Mouse (Mus musculus): ENCODE measurements at regions not wholly inside any gene's neighbourhood (a gene's known extent, or its start where the extent isn't known, plus 50 kb on each side); places are given as distances from the start of the nearest gene placed in this dataset.
A peak's percentile ranks its signal among the peaks of the same experiment; 100 is the strongest.

DNA sequence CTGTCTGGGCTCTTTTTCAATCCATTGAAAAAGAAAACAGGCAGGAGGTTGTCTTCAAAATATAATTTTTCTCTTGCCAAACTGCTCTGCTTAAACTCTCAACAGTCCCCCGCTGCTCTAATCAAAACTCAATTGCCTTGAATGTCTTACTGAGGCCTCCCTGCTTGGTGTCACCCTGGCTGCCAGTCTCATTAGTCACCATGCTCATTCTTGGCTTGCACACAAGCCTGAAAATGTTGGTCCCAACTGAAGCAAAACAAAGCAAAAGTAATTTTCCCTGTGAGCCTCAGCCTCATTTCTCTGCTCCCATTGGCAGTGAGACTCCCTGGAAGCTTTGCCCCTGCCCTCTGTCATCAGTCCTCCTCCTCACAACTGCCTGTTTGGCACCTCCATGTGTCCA is 288.1 kb upstream of the Lmcd1 start:
- no peak overlapping the region for H3K9ac ChIP-seq (ENCODE audit: low read depth, low read length)
- no peaks in the 10 kb centered on the region for H3K36me3 ChIP-seq (ENCODE audit: control insufficient read depth, insufficient read depth, low read length)
- no peak for TF ChIP-seq CTCF (IDR thresholded peaks at IDR 0.05)
- no peak for TF ChIP-seq EP300 (IDR thresholded peaks at IDR 0.05; ENCODE audit: insufficient read depth, low read depth, low read length)
- TF ChIP-seq POLR2A (IDR thresholded peaks at IDR 0.05; ENCODE audit: insufficient read depth, low read depth, low read length), result no peak
- DNase-seq, result peak in 1 of 2 experiments; percentile 13
- no peaks in the 10 kb centered on the region for H3K79me2 ChIP-seq (replicated peaks; ENCODE audit: control insufficient read depth, insufficient read depth, low read length)
- no peak overlapping the region for H3K27ac ChIP-seq
- H3K4me1 ChIP-seq (ENCODE audit: control insufficient read depth, insufficient read depth, low read length), result no peaks in the 10 kb centered on the region; the same call in 1 of the 2 replicates
- 33% methylated on average over 1 of the region's 1 CpGs for WGBS
- intact Hi-C loops (cut with DNase I), result no loop called here
- H3K4me3 ChIP-seq, result no peak overlapping the region
- H3K27me3 ChIP-seq (ENCODE audit: control insufficient read depth, insufficient read depth, low read length), result no peaks in the 10 kb centered on the region

DNA sequence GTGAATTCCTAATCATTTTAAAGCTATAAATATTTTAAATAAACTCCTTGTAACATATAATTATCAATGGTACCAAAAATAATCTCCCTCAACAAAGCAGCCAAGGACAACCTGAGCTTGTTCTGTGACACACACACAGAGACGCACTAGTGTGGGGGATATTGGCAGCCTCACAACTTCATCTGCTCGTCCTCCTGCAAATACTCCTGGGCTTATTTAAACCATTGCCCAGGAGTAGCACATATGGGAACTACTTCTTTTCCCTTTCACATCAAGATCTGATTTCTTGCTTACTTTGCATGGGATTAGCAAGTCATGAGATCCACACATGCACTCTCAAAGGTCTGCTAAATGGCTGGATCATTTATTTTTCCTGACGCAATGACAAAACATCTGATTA is 277.7 kb upstream of the Lmcd1 start:
- 57% methylated on average over 3 of the region's 3 CpGs for WGBS
- H3K4me3 ChIP-seq, result no peak overlapping the region
- H3K27ac ChIP-seq, result no peak overlapping the region
- no peak for DNase-seq
- no peak overlapping the region for H3K9ac ChIP-seq (ENCODE audit: low read depth, low read length)
- intact Hi-C loops (cut with DNase I), result no loop called here
- no peaks in the 10 kb centered on the region for H3K79me2 ChIP-seq (replicated peaks; ENCODE audit: control insufficient read depth, insufficient read depth, low read length)
- no peaks in the 10 kb centered on the region for H3K27me3 ChIP-seq (ENCODE audit: control insufficient read depth, insufficient read depth, low read length)
- H3K4me1 ChIP-seq (ENCODE audit: control insufficient read depth, insufficient read depth, low read length), result no peaks in the 10 kb centered on the region
- no peaks in the 10 kb centered on the region for H3K36me3 ChIP-seq (ENCODE audit: control insufficient read depth, insufficient read depth, low read length)
- TF ChIP-seq CTCF (IDR thresholded peaks at IDR 0.05) (no peak), POLR2A (IDR thresholded peaks at IDR 0.05; ENCODE audit: insufficient read depth, low read depth, low read length) (no peak), EP300 (IDR thresholded peaks at IDR 0.05; ENCODE audit: insufficient read depth, low read depth, low read length) (no peak)

DNA sequence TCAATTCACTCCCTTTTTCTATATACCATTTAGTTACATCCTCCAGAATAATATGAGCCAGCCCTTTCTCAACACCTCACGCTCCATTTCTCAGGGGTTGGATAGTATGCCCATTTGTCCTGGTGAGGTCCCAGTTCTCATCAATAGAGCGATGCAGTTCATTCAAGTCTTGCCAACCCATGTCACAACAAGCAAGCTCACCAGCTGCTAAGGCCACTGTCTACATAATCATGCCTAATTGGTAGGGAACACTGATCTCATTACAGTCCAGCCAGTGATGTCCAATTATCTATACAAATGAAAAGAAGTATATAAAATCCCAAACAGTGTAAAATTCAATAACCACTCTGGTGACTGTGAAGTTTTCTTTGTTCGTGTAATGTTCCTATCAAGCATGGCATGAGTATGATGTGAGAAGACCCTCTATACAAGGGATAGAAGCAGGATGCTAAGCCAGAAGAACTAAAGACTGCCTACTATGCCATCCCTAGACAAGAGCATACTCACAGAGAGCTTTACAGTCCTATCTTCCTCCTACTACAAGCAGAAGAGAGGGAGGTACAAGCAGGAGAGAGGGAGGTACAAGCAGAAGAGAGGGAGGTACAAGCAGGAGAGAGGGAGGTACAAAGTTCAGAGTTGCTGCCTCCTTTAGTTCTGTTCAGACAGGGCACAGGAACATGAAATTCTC is 269.6 kb upstream of the Lmcd1 start:
- no peak for DNase-seq
- no peak for TF ChIP-seq CTCF (IDR thresholded peaks at IDR 0.05)
- no peak for TF ChIP-seq EP300 (IDR thresholded peaks at IDR 0.05; ENCODE audit: insufficient read depth, low read depth, low read length)
- TF ChIP-seq POLR2A (IDR thresholded peaks at IDR 0.05; ENCODE audit: insufficient read depth, low read depth, low read length), result no peak
- no peak overlapping the region for H3K9ac ChIP-seq (ENCODE audit: low read depth, low read length)
- intact Hi-C loops (cut with DNase I), result no loop called here
- H3K4me1 ChIP-seq (ENCODE audit: control insufficient read depth, insufficient read depth, low read length), result no peaks in the 10 kb centered on the region
- H3K27ac ChIP-seq, result no peak overlapping the region
- no peaks in the 10 kb centered on the region for H3K27me3 ChIP-seq (ENCODE audit: control insufficient read depth, insufficient read depth, low read length)
- H3K36me3 ChIP-seq (ENCODE audit: control insufficient read depth, insufficient read depth, low read length), result no peaks in the 10 kb centered on the region
- H3K79me2 ChIP-seq (replicated peaks; ENCODE audit: control insufficient read depth, insufficient read depth, low read length), result no peaks in the 10 kb centered on the region
- H3K4me3 ChIP-seq, result no peak overlapping the region
- 83% methylated on average over 3 of the region's 3 CpGs for WGBS

DNA sequence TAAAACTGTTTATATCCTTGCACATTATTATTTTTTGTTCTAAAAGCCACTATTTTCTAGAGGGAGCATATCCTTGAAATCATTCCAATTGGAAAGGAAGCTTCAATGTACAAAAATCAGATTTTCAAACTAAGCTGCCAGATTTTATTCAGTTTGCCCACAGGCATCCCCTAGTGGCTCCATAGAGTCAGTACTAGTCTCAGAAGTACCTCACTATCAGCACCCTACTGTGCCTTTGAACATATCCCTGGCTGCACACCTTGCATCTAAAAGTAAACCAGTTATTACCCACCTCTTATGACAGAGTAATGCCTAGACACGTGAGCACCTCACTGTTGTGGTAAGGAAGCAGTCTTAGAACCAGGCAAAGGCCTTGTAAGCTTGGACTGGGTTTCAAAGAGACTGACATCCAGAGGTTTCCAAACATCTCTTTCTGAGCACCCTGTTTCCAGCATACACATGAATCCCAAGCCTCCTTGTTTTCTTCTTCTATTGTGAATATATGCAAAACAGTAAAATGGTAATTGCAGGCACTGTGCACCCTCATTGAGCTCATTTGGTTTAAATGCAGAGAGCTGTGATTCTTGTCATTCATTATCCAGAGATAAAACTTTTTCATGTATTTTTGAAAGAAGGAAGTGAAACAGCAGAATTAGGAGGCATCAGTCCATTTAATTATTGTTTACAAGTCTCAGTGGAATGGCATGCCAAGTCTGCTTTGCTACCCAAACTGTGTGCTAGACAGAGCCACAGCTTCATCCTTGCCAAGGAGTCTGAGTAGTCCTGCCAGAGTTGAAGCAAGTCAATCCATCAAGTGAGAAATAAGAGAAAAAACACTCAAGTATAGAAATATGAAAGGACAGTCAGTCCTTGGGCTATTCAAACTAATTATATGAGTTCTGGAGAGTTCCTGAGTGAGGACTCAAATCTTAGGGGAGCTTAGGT is 247.0 kb upstream of the Lmcd1 start:
- no peaks in the 10 kb centered on the region for H3K27me3 ChIP-seq (ENCODE audit: control insufficient read depth, insufficient read depth, low read length)
- no peak overlapping the region for H3K27ac ChIP-seq
- no peaks in the 10 kb centered on the region for H3K36me3 ChIP-seq (ENCODE audit: control insufficient read depth, insufficient read depth, low read length)
- H3K79me2 ChIP-seq (replicated peaks; ENCODE audit: control insufficient read depth, insufficient read depth, low read length), result no peaks in the 10 kb centered on the region
- H3K4me3 ChIP-seq, result no peak overlapping the region
- WGBS, result 45% methylated on average over 1 of the region's 1 CpGs
- intact Hi-C loops (cut with DNase I), result no loop called here
- no peak overlapping the region for H3K9ac ChIP-seq (ENCODE audit: low read depth, low read length)
- TF ChIP-seq CTCF (IDR thresholded peaks at IDR 0.05) (peak; percentile 37), EP300 (IDR thresholded peaks at IDR 0.05; ENCODE audit: insufficient read depth, low read depth, low read length) (no peak)
- DNase-seq, result no peak
- H3K4me1 ChIP-seq (ENCODE audit: control insufficient read depth, insufficient read depth, low read length), result no peaks in the 10 kb centered on the region

DNA sequence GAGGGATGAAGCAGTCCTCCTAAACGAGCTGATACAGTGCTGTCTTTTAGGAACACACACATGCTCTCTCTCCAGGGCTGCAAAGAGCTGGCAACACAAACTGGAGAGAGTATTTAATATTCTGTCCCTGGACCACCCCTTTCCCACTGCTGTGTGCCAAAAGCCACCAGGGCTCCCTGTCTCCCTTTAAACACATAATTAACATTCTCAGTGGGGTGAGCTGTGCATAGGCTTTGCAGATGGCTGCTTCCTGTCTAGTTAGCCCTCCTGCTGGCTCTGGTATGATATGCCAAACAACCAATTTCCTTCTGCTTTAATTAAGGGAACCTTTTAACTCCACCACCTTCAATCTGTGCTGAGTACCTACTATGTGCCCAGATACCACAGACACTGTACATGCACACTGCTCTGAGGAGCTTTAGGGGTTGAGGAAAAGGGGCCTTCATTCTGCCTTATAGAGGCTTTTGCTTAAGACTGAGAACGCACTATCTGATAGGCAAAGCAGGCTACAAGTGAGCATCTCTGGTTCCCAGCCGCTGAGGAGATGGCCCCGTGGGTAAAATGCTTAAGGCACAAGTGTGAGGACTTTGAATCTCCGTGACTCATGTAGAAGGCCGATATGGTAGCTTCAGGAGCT is 222.9 kb upstream of the Lmcd1 start:
- Histone ChIP-seq H3K4me3 (no peak overlapping the region), H3K79me2 (replicated peaks; ENCODE audit: control insufficient read depth, insufficient read depth, low read length) (no peaks in the 10 kb centered on the region), H3K27ac (no peak overlapping the region), H3K9ac (ENCODE audit: low read depth, low read length) (no peak overlapping the region), H3K4me1 (ENCODE audit: control insufficient read depth, insufficient read depth, low read length) (no peaks in the 10 kb centered on the region), H3K27me3 (ENCODE audit: control insufficient read depth, insufficient read depth, low read length) (no peaks in the 10 kb centered on the region), H3K36me3 (ENCODE audit: control insufficient read depth, insufficient read depth, low read length) (no peaks in the 10 kb centered on the region)
- no peak for DNase-seq
- intact Hi-C loops (cut with DNase I), result no loop called here
- 65% methylated on average over 6 of the region's 6 CpGs for WGBS
- no peak for TF ChIP-seq CTCF (IDR thresholded peaks at IDR 0.05)

DNA sequence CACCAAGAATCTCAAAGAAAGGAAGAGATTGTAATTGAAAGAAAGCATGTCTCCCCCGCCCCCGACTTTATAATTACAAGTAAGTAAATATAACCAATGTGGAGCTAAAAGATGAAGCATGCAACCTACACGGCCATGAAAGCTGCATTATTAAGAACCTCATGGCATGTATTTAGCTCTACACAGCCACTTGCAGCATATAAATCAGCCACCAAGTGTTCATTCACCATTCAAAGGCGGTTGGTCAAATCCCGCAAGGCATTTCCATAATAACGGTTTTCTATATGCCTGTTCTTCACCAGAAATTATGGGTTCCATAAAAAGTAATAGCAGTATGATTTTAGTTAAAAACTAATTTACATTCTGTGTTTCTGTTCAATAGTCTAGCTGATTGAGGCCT is 221.4 kb upstream of the Lmcd1 start:
- no peak overlapping the region for H3K4me3 ChIP-seq
- intact Hi-C loops (cut with DNase I), result no loop called here
- H3K9ac ChIP-seq (ENCODE audit: low read depth, low read length), result no peak overlapping the region
- H3K27ac ChIP-seq, result no peak overlapping the region
- no peaks in the 10 kb centered on the region for H3K27me3 ChIP-seq (ENCODE audit: control insufficient read depth, insufficient read depth, low read length)
- no peak for DNase-seq
- no peaks in the 10 kb centered on the region for H3K79me2 ChIP-seq (replicated peaks; ENCODE audit: control insufficient read depth, insufficient read depth, low read length)
- H3K4me1 ChIP-seq (ENCODE audit: control insufficient read depth, insufficient read depth, low read length), result no peaks in the 10 kb centered on the region
- H3K36me3 ChIP-seq (ENCODE audit: control insufficient read depth, insufficient read depth, low read length), result no peaks in the 10 kb centered on the region
- WGBS, result 77% methylated on average over 6 of the region's 6 CpGs
- no peak for TF ChIP-seq POLR2A (IDR thresholded peaks at IDR 0.05; ENCODE audit: insufficient read depth, low read depth, low read length)
- no peak for TF ChIP-seq CTCF (IDR thresholded peaks at IDR 0.05)
- TF ChIP-seq EP300 (IDR thresholded peaks at IDR 0.05; ENCODE audit: insufficient read depth, low read depth, low read length), result no peak

Measured in heart, adult 2 months (tissue).